Mouse (Mus musculus): Measurements from ENCODE around the gene Rab1b.

DNA sequence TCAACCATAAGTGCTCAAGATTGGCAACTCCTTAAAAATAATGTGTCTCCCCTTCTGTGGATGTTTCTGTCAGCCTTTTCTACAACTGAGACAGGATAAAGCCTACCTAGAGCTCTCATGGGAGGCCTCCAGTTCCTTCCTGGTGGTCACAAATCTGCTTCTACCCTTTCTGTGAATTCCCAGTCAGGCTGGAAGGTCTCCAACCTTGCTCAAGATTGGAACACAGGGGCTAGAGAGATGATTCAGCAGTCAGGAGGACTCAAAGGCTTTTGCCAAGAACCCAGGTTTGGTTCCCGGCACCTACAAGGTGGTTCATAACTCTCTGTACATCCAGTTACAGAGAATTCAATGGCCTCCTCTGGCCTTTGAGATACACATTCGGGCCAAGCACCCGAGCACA, 16.4 kb upstream of the Rab1b start:
- TF ChIP-seq CTCF (IDR thresholded peaks at IDR 0.05; ENCODE audit: low read depth) (no peak), EP300 (IDR thresholded peaks at IDR 0.05; ENCODE audit: low read depth) (no peak)

All from liver, postnatal 0 days (tissue).